Comparison of ENCODE assay signal across 10 mouse cellular contexts in genomic region chr2:25256443-25257109, GRCm38 (mm10). TPM values are rescaled to one million over a fixed set of nuclear protein-coding genes. Genes with fewer than 3 reads are reported as not detected.
A peak's percentile ranks its signal among the peaks of the same experiment; 100 is the strongest.
DNase-seq lines count a peak whose midpoint lies in the region; ATAC-seq and TF ChIP-seq lines count a peak whose summit lies in the region.
"Not testable (repeated sequence)": the region's sequence is repeated elsewhere in the genome, so short reads cannot be mapped to it uniquely, and the experiment has no call there.
"Had no signal": no experiment of that assay in that cellular context is flagged by ENCODE, and none has a peak within 500 bp of the region (broad histone marks: within the 10 kb centered on the region; RNA-seq: fewer than 3 reads in every experiment).

No protein-coding gene starts in this region.

- peak overlapping the region; percentile 95 for H3K4me2 ChIP-seq in forebrain, embryonic 16.5 days (ENCODE audit: low read length)
- H3K4me2 ChIP-seq in hindbrain, embryonic 14.5 days (replicated peaks): peak overlapping the region; percentile 100
- peak overlapping the region; percentile 100 for H3K4me2 ChIP-seq in neural tube, embryonic 13.5 days

- DNase-seq in G1E (ENCODE audit: low spot score): peak; percentile 33
- peak; percentile 41 to 76 for DNase-seq in cerebellum, postnatal 25 days
- not testable (repeated sequence) for DNase-seq in hindbrain, embryonic 14.5 days (ENCODE audit: low spot score); left cerebral cortex, adult 2 months (ENCODE audit: extremely low spot score in 1 of 2, low spot score in 2 of 2)
- peak; percentile 79 for DNase-seq in lung, postnatal 10 days
- peak; percentile 61 to 65 for DNase-seq in thymus, postnatal 36 days

- H3K27ac ChIP-seq in forebrain, embryonic 16.5 days (ENCODE audit: low read length); hindbrain, embryonic 14.5 days; left cerebral cortex, adult 2 months; neural tube, embryonic 13.5 days (replicated peaks): not testable (repeated sequence)

- H3K27me3 ChIP-seq in G1E (ENCODE audit: insufficient read depth, low read length); forebrain, embryonic 16.5 days (replicated peaks; ENCODE audit: control insufficient read depth, insufficient read depth, low read length); hindbrain, embryonic 14.5 days (ENCODE audit: control insufficient read depth, insufficient read depth, low read length); neural tube, embryonic 13.5 days: not testable (repeated sequence)

- not testable (repeated sequence) for H3K9me3 ChIP-seq in G1E (replicated peaks); forebrain, embryonic 16.5 days (ENCODE audit: control insufficient read depth, low read length); hindbrain, embryonic 14.5 days (ENCODE audit: control insufficient read depth, low read length); neural tube, embryonic 13.5 days

- peak overlapping the region; percentile 91 for H3K9ac ChIP-seq in forebrain, embryonic 16.5 days (replicated peaks; ENCODE audit: low read depth, low read length)
- H3K9ac ChIP-seq in hindbrain, embryonic 14.5 days: peak overlapping the region; percentile 73
- H3K9ac ChIP-seq in neural tube, embryonic 13.5 days: peak overlapping the region; percentile 88

- TF ChIP-seq CTCF in G1E (IDR thresholded peaks at IDR 0.05; ENCODE audit: low read depth, low read length): not testable (repeated sequence)
- peak; percentile 33 for TF ChIP-seq CTCF in left cerebral cortex, adult 2 months (IDR thresholded peaks at IDR 0.05)

- intact Hi-C loops in left cerebral cortex, adult 2 months (cut with DNase I): not testable (repeated sequence)

- peaks cover 37% of the 10 kb centered on the region for H3K36me3 ChIP-seq in G1E (replicated peaks)
- H3K36me3 ChIP-seq in forebrain, embryonic 16.5 days (ENCODE audit: control insufficient read depth, insufficient read depth): not testable (repeated sequence)
- peaks cover 12% of the 10 kb centered on the region for H3K36me3 ChIP-seq in hindbrain, embryonic 14.5 days (replicated peaks; ENCODE audit: control insufficient read depth, insufficient read depth)
- peaks cover 18% of the 10 kb centered on the region for H3K36me3 ChIP-seq in neural tube, embryonic 13.5 days

- peaks cover 44% of the 10 kb centered on the region for H3K4me1 ChIP-seq in G1E (ENCODE audit: insufficient read depth, low read depth, low read length)
- peaks cover 21% of the 10 kb centered on the region for H3K4me1 ChIP-seq in forebrain, embryonic 16.5 days (replicated peaks; ENCODE audit: control insufficient read depth, insufficient read depth, low read length)
- peaks cover 15% of the 10 kb centered on the region for H3K4me1 ChIP-seq in hindbrain, embryonic 14.5 days (replicated peaks; ENCODE audit: control insufficient read depth, insufficient read depth, low read length)
- peaks cover 25% of the 10 kb centered on the region for H3K4me1 ChIP-seq in neural tube, embryonic 13.5 days (replicated peaks)

- peak overlapping the region; percentile 98 for H3K4me3 ChIP-seq in G1E (ENCODE audit: low read depth, low read length)
- peak overlapping the region; percentile 97 for H3K4me3 ChIP-seq in forebrain, embryonic 16.5 days (replicated peaks; ENCODE audit: low read length)
- H3K4me3 ChIP-seq in hindbrain, embryonic 14.5 days (replicated peaks; ENCODE audit: low read length): peak overlapping the region; percentile 70
- H3K4me3 ChIP-seq in left cerebral cortex, adult 2 months: peak overlapping the region; percentile 71
- peak overlapping the region; percentile 79 for H3K4me3 ChIP-seq in neural tube, embryonic 13.5 days

- not testable (repeated sequence) for ATAC-seq in G1E (ENCODE audit: extremely low read depth, insufficient number of reproducible peaks, low FRiP score, poor library complexity, severe bottlenecking); forebrain, embryonic 16.5 days; hindbrain, embryonic 14.5 days (ENCODE audit: low FRiP score); neural tube, embryonic 13.5 days (ENCODE audit: low read depth)

- WGBS in forebrain, embryonic 16.5 days: 60% methylated on average over 11 of the region's 12 CpGs
- WGBS in hindbrain, embryonic 14.5 days: 61% methylated on average over 11 of the region's 12 CpGs
- WGBS in neural tube, embryonic 13.5 days: 59% methylated on average over 12 of the region's 12 CpGs

RNA-seq across cellular contexts. Expression of gene Tmem203, which starts 1.3 kb away (rescaled TPM):
- total RNA-seq in G1E (2014; fragmentation: Nextera tagmentation) (13.7 and 14.6 TPM in 2 replicates), G1E (2017) (15.5 and 17.1 TPM in 2 replicates)
- polyA plus RNA-seq in G1E (2012): 7.8 and 10.0 TPM in 2 replicates
- 16.0 and 16.2 TPM in 2 replicates for polyA plus RNA-seq in forebrain, embryonic 16.5 days (2015; fragmentation: Nextera tagmentation; extraction: Ambion mirVana)
- 9.8 and 12.5 TPM in 2 replicates for polyA plus RNA-seq in hindbrain, embryonic 14.5 days (2014; fragmentation: Nextera tagmentation; extraction: Ambion mirVana)
- total RNA-seq in left cerebral cortex, adult 2 months (2021): 10 to 100 TPM; 35.6 to 41.6 TPM
- polyA plus RNA-seq in neural tube, embryonic 13.5 days (2015; fragmentation: Nextera tagmentation; extraction: Ambion mirVana): 18.8 and 21.5 TPM in 2 replicates

RNA-seq across cellular contexts. Expression of gene Tprn, which starts 5.8 kb away (rescaled TPM):
- 13.6 and 22.0 TPM in 2 replicates for total RNA-seq in G1E (2014; fragmentation: Nextera tagmentation)
- 8.1 and 10.0 TPM in 2 replicates for total RNA-seq in G1E (2017)
- 51.5 and 52.8 TPM in 2 replicates for polyA plus RNA-seq in G1E (2012)
- polyA plus RNA-seq in forebrain, embryonic 16.5 days (2015; fragmentation: Nextera tagmentation; extraction: Ambion mirVana): 14.8 and 16.4 TPM in 2 replicates
- 13.4 and 14.7 TPM in 2 replicates for polyA plus RNA-seq in hindbrain, embryonic 14.5 days (2014; fragmentation: Nextera tagmentation; extraction: Ambion mirVana)
- total RNA-seq in left cerebral cortex, adult 2 months (2021): 10 to 100 TPM; 20.9 to 21.8 TPM
- polyA plus RNA-seq in neural tube, embryonic 13.5 days (2015; fragmentation: Nextera tagmentation; extraction: Ambion mirVana): 13.3 and 14.6 TPM in 2 replicates

RNA-seq across cellular contexts. Expression of gene AL732309.1, which starts 9.9 kb away (rescaled TPM):
- total RNA-seq in G1E (2014; fragmentation: Nextera tagmentation) (5.6 and 6.3 TPM in 2 replicates), G1E (2017) (2.6 and 4.2 TPM in 2 replicates)
- 1.4 TPM in 1 of 2 replicates, not detected in the other for polyA plus RNA-seq in G1E (2012)
- 5.8 and 9.0 TPM in 2 replicates for polyA plus RNA-seq in forebrain, embryonic 16.5 days (2015; fragmentation: Nextera tagmentation; extraction: Ambion mirVana)
- polyA plus RNA-seq in hindbrain, embryonic 14.5 days (2014; fragmentation: Nextera tagmentation; extraction: Ambion mirVana): 2.9 and 5.3 TPM in 2 replicates
- total RNA-seq in left cerebral cortex, adult 2 months (2021): 1 to 10 TPM; 1.4 to 2.7 TPM
- 5.3 and 5.4 TPM in 2 replicates for polyA plus RNA-seq in neural tube, embryonic 13.5 days (2015; fragmentation: Nextera tagmentation; extraction: Ambion mirVana)

RNA-seq across cellular contexts. Expression of gene Cysrt1, which starts 14.3 kb away (rescaled TPM):
- total RNA-seq in G1E (2014; fragmentation: Nextera tagmentation) (not detected in 2 replicates), G1E (2017) (not detected in 2 replicates)
- polyA plus RNA-seq in G1E (2012): not detected in 2 replicates
- 0.33 TPM in 1 of 2 replicates, not detected in the other for polyA plus RNA-seq in forebrain, embryonic 16.5 days (2015; fragmentation: Nextera tagmentation; extraction: Ambion mirVana)
- polyA plus RNA-seq in hindbrain, embryonic 14.5 days (2014; fragmentation: Nextera tagmentation; extraction: Ambion mirVana): 0.59 TPM in 1 of 2 replicates, not detected in the other
- not detected for total RNA-seq in left cerebral cortex, adult 2 months (2021)
- polyA plus RNA-seq in neural tube, embryonic 13.5 days (2015; fragmentation: Nextera tagmentation; extraction: Ambion mirVana): 0.22 TPM in 1 of 2 replicates, not detected in the other
- total RNA-seq: adrenal gland, adult 2 months; megakaryocyte, adult 5-6 weeks had no signal
- polyA plus RNA-seq: adrenal gland, adult 2 months had no signal

RNA-seq across cellular contexts. Expression of gene Rnf208, which starts 14.5 kb away (rescaled TPM):
- total RNA-seq in G1E (2014; fragmentation: Nextera tagmentation) (14.7 and 18.4 TPM in 2 replicates), G1E (2017) (0.22 and 0.41 TPM in 2 replicates)
- polyA plus RNA-seq in G1E (2012): 54.7 and 72.0 TPM in 2 replicates
- polyA plus RNA-seq in forebrain, embryonic 16.5 days (2015; fragmentation: Nextera tagmentation; extraction: Ambion mirVana): 91.6 and 106 TPM in 2 replicates
- polyA plus RNA-seq in hindbrain, embryonic 14.5 days (2014; fragmentation: Nextera tagmentation; extraction: Ambion mirVana): 166 and 177 TPM in 2 replicates
- total RNA-seq in left cerebral cortex, adult 2 months (2021): 100 to 1,000 TPM; 249 to 270 TPM
- 83.0 and 91.6 TPM in 2 replicates for polyA plus RNA-seq in neural tube, embryonic 13.5 days (2015; fragmentation: Nextera tagmentation; extraction: Ambion mirVana)
- total RNA-seq: megakaryocyte, adult 5-6 weeks had no signal
